Mouse (Mus musculus): ENCODE measurements around the gene Cd80.

- TF ChIP-seq CTCF (IDR thresholded peaks at IDR 0.05; ENCODE audit: borderline replicate concordance, extremely low read depth, insufficient read depth, insufficient read length) (no peak), POLR2A (IDR thresholded peaks at IDR 0.05; ENCODE audit: borderline replicate concordance, extremely low read depth, insufficient read depth, insufficient read length, poor library complexity, severe bottlenecking) (no peak)
Observed at GRCm38 (mm10) chr16:38467091-38467916, 11.9 kb downstream of the Cd80 start.

Data from brain, embryonic 14.5 days (tissue).